Mouse (Mus musculus) spleen, postnatal 36 days (tissue): ENCODE results near the gene Oscp1.
A peak's percentile ranks its signal among the peaks of the same experiment; 100 is the strongest.

Experiments
- DNase-seq, 2 experiments: peaks; one replicate each; pipeline ENCODE4 v3.0.0; 2022; ENCODE audit warnings: low spot score in 2 of 2, mixed read lengths in 1 of 2

Gene Oscp1

GRCm38 (mm10) chr4:126110374-126111152 is 52.2 kb downstream of the Oscp1 start:
- DNase-seq, result peak; percentile 87 to 88

- no peak for DNase-seq
These were observed 52.8 kb downstream of the Oscp1 start for GRCm38 (mm10) chr4:126111153-126111549.

- DNase-seq, result no peak
These were observed 54.9 kb downstream of the Oscp1 start for GRCm38 (mm10) chr4:126113243-126113642.

- peak; percentile 46 to 47 for DNase-seq
These were observed 55.6 kb downstream of the Oscp1 start for GRCm38 (mm10) chr4:126113943-126114342.

- no peak for DNase-seq
These were observed 57.0 kb downstream of the Oscp1 start for GRCm38 (mm10) chr4:126115411-126115810.

GRCm38 (mm10) chr4:126115871-126116521 is 57.6 kb downstream of the Oscp1 start:
- DNase-seq, result no peak

GRCm38 (mm10) chr4:126117116-126117515 is 58.8 kb downstream of the Oscp1 start:
- no peak for DNase-seq

- no peak for DNase-seq
These were observed 60.3 kb downstream of the Oscp1 start for GRCm38 (mm10) chr4:126118651-126119050.

GRCm38 (mm10) chr4:126119051-126119450 is 60.7 kb downstream of the Oscp1 start:
- no peak for DNase-seq

- DNase-seq, result no peak
These were observed 61.7 kb downstream of the Oscp1 start for GRCm38 (mm10) chr4:126120052-126120451.

- DNase-seq, result no peak
These were observed 62.1 kb downstream of the Oscp1 start for GRCm38 (mm10) chr4:126120506-126120905.

- DNase-seq, result no peak
These were observed 65.1 kb downstream of the Oscp1 start for GRCm38 (mm10) chr4:126123309-126124040.

- no peak for DNase-seq
These were observed 72.1 kb downstream of the Oscp1 start for GRCm38 (mm10) chr4:126130502-126130901.

- peak in 1 of 2 experiments; percentile 16 for DNase-seq
These were observed 73.1 kb downstream of the Oscp1 start for GRCm38 (mm10) chr4:126131290-126132121.

GRCm38 (mm10) chr4:126132636-126133264 is 74.4 kb downstream of the Oscp1 start:
- DNase-seq, result no peak

- DNase-seq, result no peak
These were observed 75.9 kb downstream of the Oscp1 start for GRCm38 (mm10) chr4:126134236-126134635.

- no peak for DNase-seq
These were observed 76.3 kb downstream of the Oscp1 start for GRCm38 (mm10) chr4:126134639-126135038.

- DNase-seq, result no peak
These were observed 79.4 kb downstream of the Oscp1 start for GRCm38 (mm10) chr4:126137773-126138172.

GRCm38 (mm10) chr4:126141021-126141420 is 82.7 kb downstream of the Oscp1 start:
- DNase-seq, result no peak
